Mouse (Mus musculus): Measurements from ENCODE around the gene Ptprt.

The Ptprt gene

DNA sequence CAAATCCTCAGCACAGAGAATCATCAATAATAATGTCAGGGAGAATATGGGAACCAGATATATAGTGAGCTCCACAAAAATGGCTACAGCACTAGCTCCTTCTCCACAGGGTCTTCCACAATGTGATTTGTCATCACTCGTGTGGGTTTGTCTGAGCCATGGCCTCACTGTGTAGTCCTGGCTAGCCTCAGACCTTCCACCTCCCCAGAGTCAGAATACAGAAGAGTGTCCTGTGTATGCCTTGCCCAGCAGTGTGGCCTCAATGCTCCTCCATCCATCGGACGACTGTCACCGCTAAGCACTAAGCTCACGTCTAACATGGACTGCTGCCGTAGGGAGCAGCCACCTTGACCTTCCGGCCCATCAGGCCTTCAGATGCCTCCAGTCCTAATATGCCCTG, 83.1 kb downstream of the Ptprt start:
- no peak for DNase-seq

DNA sequence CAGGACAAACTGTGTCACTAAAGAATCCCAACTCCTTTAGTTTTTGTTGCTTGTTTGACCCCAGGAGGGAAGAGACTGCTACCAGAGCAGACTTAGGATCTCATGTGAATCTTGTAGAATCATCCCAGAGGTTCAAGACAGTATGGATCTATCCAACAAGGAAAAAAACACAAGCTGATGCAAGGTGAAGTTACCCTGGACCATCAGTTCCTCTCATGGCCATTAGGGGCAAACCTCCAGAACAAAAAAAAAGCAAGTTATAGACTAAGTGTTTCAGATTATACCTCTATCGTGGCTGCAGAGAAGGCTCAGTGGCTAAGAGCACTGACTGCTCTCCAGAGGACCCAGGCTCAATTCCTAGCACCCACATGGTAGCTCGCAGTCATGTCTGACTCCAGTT, 88.1 kb downstream of the Ptprt start:
- DNase-seq, result no peak

DNA sequence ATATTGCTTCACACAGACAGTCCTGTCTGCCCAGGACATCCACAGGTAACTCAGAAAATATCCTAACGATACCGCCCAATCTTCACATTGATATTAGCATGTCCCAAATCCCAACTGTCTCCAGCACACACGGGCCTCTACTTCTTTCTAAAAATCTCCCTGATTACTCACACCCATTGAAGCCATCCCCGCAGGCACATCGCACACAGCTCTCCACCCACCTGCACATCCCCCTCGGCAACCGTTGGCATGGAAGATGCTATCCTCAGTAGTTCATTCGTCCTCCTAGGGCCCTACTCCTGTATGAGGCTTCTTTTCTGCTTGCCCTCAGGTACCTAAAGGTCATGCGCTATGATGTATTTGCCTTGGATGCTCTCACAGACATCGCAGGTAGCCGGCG, 89.9 kb downstream of the Ptprt start:
- no peak for DNase-seq

DNA sequence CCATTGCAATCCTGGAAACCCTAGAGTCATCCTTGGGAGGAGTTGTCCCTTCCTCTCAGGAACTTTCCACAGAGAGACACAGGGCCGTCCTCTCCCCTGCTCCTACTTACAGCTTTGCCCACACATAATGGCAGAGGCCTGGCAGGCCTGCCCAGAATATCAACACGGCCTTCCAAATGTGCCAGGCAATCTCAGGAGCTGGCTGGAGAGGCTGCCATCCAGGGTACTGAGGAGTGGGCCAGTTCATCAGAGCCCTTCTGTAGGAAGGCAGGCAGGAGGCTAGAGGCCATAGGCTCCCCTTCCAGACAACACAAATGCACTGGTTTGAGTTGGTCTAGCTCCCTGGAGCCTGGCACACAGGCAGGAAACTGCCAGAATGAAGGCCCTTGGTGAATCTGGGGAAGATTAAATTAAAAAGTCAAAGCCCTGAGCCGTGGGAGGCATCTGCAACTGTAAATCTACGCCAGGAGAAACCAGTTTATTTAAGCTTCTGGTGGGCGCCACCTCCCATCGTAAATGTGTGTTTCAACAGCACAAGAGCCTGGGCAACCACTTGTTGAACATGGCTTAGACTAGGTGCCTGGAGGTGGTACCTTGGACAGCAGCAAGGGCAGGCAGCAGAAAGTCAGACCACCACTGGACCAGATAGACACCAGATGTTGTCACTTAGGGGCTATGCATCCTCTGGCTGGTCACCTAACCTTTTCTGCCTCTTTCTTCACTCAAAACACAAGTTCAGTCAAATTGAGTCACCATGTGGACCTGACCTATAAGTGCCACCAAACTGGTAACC, 92.4 kb downstream of the Ptprt start:
- DNase-seq, result peak; percentile 12

DNA sequence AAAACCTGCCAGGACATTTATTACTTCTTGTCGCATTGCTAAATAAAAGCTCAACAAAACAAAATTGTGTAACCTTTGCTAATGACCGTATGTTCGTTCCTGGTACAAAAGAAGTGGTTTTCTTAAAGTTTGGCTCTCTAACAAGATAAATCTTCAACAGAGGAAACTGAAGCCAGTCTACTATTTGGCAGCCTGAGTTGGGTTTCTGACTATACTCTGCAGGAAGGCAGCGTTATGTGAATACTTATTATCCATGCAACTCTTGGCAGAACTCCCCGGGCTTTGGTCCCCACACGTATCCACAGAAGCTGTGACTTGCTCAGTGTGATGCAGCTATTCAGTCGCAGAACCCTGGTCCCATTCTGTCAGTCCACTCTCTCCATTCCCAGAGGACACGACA, 112.6 kb downstream of the Ptprt start:
- peak; percentile 23 for DNase-seq

DNA sequence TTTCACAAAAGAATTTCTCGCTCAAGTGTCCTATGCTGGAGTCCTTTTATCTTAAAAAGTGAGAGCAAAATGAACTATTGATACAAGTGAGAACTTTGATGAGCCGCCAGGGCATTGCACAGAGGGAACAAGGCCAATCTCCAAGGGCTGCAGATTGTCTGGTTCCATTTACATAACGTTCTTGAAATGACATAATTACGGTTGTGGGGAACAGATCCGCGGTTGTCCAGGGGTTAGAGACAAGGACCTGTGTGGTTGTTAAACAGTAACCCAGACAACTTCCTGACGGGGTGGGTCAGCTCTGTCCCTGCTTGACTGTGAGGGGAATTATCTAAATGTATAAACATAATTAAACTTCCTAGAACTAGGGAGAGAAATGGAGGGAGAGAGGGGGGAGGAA, 129.3 kb downstream of the Ptprt start:
- peak; percentile 27 for DNase-seq

DNA sequence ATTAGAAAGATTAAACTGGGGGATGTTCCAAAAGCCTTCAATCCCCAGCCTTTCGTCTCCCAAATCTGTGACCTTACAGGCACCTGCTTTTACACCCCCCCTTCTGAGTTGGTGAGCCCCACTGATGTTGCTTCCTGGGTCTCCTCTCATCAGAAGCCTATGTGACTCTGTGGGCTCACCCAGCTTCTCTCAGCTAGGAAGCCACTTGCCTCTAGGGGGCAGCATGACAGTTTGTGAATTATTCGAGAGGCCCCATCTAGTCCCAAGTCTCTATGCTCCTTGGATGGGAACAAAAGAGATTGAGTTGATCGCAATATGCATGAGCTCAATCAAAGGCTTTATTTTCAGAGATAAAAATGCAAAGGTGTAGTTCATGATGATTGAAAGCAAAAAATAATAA, 132.0 kb downstream of the Ptprt start:
- DNase-seq, result peak; percentile 11

DNA sequence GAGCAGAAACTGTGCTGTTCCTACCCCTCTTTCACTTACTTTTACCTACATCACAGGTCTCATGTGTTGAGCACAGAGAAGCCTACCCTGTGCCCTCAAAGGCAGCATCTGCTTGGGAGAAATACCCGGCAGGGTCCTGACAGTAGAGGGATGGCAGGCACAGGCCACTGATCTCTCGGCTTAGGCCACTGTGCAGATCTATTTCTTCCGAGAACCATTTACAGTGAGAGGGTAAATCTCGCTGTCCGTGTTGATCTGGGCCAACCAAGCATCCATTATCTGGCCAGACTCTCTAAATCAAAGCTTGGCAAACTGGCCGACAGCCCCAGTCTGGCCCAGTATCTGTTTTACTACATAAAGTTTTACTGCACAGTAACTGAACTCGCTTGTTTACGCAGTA, 145.0 kb downstream of the Ptprt start:
- no peak for DNase-seq

DNA sequence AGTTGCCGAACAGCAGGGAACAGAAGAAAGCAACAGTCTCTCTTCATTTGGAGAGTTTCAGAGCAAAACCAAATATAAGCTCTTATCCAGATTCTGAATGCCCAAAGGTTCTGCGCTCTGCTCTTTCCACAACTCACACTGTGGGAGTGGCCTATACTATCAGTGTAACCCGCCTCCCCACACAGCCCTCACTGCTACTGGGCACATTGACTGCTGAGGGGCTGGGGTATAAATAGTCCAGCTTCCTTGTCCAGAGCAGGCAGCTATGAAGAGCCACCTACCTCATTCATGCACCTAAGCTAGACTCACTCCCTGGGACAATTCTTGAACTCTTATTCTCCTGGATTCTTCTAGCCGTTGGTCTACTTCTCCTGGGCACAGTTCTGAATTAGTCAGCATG, 147.9 kb downstream of the Ptprt start:
- DNase-seq, result no peak

DNA sequence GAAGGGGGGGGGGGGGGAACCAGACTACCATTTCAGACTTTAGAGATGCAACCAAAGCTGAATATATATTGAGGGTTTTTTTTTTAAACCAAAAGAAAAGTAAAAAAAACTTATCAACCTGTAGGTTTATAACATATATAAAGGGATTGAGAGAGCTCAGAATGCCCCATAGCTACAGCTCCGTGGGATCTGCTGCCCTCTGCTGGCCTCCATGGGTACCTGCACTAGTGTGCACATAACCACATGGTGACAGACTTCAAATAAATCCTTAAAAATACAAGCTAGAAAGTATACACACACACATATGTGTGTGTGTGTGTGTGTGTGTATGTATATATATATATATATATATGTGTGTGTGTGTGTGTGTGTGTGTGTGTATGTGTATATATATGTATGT, 148.9 kb downstream of the Ptprt start:
- DNase-seq, result no peak

DNA sequence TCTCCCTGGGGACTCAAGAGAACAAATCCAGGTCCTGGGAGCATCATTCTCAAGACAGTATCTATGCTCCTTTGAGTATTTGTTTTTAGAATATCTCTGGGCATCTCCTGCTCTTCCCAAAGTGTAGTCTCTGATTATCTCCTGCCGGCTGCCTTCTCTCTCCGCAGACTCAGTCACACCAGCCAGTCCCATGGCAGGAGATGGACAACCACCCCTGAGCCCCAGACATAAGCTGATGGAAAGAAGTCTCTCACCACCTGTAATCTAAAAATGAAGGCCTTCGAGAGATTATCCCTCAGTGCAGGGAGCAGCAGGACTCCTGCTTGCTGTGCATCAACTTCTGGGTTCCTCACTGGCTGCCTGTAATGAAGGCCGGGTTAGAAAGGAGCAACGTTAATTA, 151.9 kb downstream of the Ptprt start:
- no peak for DNase-seq

DNA sequence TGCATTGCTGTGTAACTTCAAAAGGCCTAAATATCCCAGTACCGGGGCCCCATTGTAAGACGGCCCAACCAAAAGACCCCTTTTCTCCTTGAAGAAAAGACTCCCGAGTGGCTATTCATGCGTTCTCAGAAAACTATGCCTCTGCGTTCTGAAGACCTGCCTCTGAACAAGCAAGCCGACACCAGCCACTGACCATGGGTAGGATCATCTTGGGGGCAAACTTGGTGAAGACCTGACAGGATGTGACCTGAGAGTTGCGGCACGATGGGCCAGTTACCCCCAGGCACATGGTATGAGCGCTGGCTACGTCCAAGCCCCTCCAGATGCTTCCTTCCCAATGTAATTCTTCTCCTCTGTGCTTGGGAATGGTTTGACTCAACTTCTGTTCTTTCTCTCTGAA, 153.3 kb downstream of the Ptprt start:
- no peak for DNase-seq

DNA sequence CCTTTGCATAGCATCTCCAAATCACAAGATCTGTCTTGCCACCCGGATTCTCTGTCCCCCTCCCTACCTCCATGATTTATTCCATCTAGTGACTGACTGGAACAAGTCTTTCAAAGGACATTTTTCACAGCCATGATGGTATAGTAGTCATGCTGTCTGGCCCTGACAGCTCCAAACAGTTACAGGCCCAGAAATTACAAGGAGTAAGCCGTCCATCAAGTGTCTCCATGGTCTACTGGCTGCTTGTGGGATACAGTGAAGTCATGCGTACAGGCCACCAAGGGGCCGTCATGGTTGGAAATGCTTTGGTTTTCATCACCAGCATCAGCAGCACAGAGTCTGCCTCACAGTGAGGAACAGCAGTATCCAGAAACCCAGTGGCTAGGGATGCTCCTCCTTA, 156.1 kb downstream of the Ptprt start:
- DNase-seq, result no peak

DNA sequence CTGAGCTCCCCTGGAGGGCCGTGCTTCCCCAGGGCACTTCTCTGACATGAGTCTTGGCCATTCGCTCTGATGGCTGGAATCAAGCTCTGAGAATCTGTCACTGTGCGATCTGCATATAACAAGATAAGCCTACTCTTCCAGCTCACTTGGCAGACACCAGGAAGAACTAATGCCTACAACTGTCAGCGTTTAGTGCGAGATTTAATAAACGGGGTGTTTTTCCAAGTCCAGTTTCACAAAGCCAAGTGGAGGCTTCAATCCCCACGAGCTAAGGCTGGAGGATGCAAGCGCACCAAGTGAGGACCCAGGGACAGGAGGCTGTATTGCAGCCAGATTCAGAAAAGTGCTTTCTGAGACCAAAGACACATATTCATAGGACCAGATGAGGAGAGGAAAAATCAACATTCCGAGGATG, 161.4 kb downstream of the Ptprt start:
- peak; percentile 23 for DNase-seq

DNA sequence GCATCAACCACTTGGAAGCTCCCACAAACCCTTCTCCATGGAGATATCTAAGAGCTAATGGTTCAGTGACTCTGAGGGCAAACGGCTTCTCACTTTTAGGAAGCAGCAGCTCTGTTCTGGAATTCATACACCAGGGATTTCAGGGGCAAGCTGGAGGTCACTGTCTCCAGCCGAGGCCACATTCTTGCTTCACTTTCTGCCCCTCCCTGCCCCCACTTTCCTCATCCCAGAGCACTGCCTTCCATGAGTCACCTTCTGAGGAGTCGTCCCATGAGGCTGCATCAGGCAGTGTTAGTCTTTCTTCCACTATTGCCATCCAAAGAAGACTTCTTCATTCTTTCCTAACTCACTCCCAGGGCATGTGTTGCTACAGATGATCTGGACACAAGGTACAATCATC, 162.8 kb downstream of the Ptprt start:
- DNase-seq, result no peak

DNA sequence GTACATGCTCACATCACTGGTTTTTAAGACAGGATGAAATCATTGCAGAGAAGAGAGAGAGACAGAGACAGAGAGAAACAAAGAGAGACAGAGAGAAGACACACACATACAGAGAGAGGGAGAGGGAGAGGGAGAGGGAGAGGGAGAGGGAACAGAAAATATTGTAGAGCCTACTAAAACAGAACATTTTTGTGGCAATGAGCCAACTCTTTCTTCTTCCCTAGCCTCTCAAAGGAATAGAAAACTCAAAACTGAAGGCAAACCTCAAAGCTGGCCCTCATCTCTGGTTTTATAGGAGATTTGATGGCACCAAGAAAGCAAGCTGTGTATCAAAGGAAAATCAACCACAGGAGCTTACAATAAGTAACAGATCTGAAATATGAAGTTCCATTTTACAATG, 176.9 kb downstream of the Ptprt start:
- DNase-seq, result no peak

DNA sequence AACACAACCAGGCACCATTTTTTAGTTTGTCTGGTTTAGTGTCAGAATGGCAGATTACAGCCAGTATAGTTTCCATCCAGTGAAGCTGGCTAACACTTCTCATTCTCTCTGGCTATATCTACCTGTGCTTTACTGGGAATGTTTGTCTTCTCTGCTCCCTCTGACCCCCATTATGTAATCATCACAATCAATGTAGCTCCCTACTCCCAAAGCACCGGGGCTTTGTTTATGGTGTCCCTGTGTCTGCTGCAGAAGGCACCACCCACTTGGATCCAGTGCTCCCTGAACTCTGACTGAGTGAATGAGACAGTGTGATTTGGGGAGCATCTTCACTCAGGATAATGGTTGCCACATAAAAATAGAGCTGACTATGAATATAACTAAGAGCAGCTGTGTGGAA, 217.8 kb downstream of the Ptprt start:
- DNase-seq, result no peak

DNA sequence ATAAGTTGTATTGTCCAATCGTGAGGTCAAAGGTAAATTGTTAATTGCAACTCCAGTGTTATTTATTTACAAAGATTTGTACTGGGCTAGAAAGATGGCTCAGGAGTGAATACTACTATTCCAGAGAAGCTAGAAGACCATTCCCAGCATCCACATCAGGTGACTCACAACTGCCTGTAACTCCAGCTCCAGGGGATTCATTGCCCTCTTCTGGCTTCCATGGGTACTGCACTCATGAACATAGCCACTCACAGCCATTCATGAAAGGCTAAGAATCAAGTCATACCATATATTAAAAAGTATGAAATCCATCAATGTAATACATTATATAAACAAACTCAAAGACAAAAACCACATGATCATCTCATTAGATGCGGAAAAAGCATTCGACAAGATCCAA, 224.3 kb downstream of the Ptprt start:
- no peak for DNase-seq

DNA sequence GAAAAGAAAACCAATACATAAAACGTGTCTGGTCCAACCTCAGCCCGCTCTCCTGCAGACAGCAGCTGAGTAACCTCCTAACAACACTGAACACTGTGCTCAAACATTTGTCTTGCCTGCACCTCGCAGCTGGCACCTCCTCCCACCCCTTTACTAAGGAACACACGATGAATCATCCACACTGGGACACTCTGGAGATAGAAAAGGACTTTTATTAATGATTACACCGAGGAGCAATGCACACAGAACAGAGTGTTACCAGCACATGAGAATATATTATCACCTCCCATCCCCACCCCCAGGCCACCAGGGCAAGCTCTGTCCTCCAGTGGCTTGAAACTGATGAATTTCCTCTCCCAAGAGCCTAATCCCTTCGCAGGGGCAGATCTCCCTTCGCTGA, 230.8 kb downstream of the Ptprt start:
- DNase-seq, result no peak

DNA sequence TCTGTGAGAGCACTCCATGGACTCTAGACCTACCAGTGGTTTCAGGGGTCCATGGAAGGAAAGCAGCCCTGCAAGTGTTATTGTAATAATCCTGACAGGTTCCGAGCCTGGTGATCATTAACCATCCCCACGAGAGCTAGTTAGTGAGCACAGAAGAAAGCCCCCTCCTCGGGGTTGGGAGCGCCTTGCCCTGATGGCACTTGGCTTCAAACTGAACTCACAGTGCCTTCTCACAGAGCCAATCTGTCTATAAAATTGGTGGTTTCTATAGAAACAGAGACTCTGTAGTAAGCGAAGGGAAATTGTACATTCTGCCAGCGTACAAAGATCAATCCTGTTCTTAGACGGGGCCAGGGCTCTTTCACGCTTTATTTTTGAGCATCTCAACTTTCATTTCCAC, 234.8 kb downstream of the Ptprt start:
- no peak for DNase-seq

DNA sequence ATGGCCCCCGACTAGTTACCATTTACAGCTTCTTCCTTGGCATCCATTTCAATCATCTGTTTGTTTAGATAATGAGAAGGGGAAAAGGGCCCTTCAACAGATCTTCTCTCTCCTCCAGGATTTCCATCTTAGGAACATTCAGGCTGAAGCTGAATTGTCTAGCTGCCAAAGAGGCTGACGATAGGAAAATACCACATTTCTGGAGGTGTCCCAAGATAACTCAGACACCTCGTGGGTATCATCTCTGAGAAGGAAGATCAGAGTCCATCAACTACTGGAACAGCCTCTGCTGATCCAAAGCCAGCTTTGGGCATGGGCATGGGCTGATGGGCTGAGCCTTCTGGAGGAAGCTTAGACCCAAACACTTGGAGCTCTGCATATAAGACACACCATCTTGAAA, 242.8 kb downstream of the Ptprt start:
- peak; percentile 21 for DNase-seq

DNA sequence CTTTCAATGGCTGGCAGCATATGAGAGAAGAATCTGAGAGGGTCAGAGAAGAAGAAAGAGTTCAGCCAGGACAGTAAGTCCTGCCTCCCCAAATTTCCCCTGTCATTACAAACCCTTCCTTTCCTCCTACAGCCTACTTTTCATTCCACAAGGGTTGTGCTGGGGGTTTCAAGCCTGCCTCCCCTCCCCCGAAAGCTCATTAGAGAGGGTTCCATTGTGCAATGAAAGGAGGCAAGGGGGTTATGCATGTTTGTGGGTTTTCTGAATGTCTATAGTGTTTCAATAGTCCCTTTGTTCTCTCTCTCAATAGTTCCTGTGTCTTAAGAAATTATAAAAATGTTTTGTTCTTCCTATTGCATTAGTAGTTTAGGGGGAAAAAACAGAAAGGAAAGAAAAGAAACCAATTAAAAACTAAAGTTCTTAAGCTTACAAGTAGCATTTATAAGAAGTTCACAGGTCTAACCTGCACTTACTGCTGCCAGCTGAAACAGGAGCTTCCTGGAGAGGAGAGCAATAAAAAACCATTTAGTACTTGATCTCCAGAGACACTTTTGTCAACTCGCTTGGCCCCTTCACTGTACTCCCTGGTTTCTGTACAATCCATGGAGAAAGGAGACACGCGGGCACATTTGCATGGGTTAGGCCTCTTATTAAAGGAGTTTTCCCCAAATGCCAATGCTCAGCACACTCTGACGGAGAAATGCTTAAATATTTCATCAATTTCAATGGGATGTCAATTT, 247.7 kb downstream of the Ptprt start:
- no peak for DNase-seq

DNA sequence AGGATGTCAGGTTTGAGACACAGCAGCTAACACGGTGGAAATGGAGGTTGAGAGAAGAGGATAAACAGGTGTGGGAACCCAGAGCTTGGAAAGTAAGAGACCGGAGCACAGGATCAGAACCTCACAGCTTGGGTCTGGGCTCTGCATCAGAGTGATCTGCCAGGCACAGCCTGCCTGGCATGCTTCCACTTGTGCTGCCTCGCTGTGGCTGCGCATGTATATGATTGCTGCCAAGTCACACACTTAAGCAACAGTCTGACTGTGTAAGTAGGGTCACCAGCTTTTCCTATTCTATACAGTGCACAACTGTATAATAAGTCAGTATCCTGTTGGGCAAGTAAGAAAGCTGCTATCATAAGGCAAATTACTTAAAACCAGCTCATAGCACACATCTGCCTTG, 249.9 kb downstream of the Ptprt start:
- DNase-seq, result no peak

DNA sequence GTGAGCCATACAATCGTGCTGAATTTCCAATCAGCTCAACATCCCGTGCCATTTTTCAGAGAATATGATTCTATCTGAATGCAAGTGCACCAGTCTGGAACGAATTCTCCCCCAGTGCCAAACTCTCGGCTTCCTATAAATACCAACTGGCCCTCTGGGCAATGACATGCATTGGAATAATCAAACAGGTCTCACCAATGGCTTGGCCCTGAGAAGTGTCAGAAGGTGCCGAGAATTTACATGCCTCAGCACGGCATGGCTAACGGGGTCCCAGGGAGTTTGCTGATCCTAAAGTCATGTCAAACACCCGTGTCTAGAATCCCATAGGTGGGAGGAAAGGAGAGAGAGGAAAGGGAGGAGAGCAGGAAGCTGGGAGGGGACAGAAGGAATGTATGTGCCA, 251.7 kb downstream of the Ptprt start:
- DNase-seq, result no peak
